Mouse (Mus musculus): ENCODE results near the gene Gm42791. TPM values are rescaled to one million over a fixed set of nuclear protein-coding genes. Genes with fewer than 3 reads are reported as not detected.
A peak's percentile ranks its signal among the peaks of the same experiment; 100 is the strongest.

Gm42791 gene
- total RNA-seq, 1 experiment from 2014 or later = not detected

DNA sequence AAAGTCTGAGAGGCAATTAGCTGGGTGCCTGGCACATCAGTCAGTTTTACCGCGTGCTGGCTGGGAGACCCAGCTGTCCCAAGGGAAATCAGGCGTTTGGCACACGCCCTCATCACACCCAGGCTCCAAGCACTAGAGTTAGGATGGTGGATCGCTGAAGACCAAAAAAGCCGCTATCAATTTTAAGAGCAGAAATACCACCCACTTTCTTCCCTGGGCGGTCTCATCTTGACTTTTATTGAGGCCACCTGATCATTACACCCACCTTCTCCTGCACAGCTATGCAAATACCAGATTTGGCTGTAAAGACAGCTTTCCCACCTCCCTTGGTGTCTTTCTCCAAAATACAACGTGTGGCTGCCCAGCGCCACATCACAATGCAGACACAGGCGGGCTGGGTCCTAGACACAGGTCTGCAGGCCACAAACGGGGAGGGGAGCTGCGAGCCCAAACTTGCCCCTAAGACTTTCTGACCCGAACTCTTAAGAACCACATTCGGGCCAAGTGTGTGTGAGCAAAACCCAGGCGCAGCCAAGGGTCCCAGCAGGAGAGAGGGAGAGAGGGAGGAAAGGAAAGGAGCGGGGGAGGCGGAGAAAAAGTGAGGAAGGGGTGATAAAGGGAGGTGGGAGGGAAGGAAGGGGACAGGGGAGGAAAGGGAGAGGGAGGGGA, 19.8 kb upstream of the Gm42791 start:
- no peak for ATAC-seq (replicated peaks; ENCODE audit: insufficient number of reproducible peaks, low FRiP score, low TSS enrichment, poor library complexity, severe bottlenecking)

DNA sequence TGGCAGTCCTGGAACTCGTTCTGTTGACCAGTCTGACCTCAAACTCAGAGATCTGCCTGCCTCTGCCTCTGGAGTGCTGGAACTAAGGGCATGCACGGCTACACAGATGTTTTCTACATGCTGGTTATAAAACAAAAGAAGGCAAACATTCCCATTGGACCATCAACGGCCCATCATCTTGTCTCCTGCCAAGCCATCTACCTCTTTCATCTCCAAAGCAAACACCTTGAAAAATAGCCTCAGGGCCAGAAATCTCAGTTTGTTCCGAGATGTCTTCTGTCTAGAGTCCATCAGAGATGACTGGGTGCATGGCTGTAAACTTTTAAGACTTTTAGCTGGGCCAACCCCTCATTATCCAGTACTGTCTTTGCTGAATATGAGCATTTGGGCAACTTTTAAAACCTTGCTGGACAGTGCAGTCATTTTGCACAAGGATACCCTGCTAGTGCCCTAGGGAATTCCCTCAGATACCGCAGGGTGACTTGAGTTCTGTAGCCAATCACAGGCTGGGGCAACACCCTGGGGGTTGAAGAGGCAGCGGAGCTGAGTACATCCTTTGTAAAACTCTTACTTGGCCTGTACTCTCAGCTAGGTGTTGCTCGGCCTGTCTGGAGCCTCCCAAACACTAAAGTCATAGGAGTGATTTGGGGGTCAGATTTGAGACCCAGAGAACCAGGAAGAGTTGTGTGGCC, 19.0 kb upstream of the Gm42791 start:
- no peak for ATAC-seq (replicated peaks; ENCODE audit: insufficient number of reproducible peaks, low FRiP score, low TSS enrichment, poor library complexity, severe bottlenecking)

DNA sequence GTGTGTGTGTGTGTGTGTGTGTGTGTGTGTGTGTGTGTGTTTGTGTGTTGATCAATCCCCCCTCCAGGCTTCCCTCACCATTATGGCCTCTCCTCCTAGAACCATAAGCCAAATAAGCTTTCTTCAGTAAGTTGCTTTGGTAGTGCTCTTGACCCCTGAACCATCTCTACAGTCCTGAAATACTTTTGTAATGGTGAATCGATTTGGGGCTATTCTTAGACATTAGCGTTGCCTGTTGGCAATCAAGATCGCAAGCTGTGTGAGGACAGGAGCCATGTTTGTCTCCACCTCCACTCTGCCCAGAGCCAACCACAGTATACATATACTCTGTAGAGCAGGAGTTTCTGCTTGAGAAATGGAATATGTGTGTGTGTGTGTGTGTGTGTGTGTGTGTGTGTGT, 14.2 kb upstream of the Gm42791 start:
- no peak for ATAC-seq (replicated peaks; ENCODE audit: insufficient number of reproducible peaks, low FRiP score, low TSS enrichment, poor library complexity, severe bottlenecking)

DNA sequence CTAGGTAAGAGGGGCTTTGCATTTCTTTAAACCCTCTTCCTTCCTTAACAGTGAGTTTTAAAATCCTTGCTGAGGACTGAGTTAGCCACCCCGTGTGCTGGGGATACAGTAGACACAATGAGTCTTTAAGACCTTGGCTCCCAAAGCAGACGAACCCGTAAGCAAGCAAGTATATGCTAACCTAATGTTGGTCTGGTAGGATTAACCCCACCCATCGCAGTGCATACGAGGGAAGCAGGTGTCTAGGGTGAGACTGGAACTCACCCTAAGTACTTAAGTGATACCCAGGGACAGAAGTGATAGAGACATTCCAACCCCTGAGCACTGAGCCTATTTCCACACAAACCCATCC, 12.3 kb upstream of the Gm42791 start:
- ATAC-seq (replicated peaks; ENCODE audit: insufficient number of reproducible peaks, low FRiP score, low TSS enrichment, poor library complexity, severe bottlenecking) = no peak

DNA sequence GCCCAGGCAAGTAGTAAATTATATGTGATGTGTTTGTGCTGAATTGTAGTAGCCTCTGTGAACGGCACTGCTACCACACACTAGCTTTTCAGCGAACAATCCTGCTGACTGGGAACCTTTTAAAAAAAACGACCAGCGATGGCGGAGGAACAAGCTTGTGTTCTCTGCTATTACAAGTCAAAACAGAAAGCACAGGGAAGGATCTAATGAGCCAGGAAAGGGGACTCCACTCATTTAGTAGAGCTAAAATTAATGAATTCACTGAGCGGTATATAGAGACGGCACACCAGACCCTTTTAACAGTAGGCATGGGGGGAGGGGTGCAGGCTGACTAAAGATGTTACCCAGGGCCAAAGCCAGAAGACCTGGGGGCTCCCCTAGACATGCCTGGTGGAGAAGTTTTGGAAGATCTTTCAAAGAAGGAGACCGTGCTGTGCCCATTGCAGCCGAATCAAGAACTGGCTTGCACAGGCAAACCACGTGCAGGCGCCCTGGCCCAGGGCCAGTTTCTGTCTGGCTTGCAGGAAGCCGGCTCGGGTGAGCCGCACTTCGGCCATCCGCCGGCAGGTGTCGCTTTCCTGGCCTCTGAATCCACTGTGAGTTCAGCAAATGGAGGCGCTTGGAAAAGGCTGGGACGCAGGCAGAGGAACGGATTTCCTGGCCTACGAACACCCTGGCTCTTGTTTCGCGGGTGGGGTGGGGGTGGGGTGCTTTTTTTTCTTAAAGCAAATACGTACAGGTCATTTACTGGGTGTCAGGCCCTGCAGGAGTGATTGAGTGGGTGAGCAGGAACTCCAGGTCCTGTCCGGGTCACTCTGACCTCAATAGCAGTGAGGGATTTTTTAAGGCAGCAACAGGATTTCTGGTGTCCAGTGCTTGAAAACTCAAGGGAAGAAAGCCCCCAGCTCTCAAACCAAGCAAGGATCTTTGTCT, 11.7 kb upstream of the Gm42791 start:
- peak; percentile 85 for ATAC-seq (replicated peaks; ENCODE audit: insufficient number of reproducible peaks, low FRiP score, low TSS enrichment, poor library complexity, severe bottlenecking)

DNA sequence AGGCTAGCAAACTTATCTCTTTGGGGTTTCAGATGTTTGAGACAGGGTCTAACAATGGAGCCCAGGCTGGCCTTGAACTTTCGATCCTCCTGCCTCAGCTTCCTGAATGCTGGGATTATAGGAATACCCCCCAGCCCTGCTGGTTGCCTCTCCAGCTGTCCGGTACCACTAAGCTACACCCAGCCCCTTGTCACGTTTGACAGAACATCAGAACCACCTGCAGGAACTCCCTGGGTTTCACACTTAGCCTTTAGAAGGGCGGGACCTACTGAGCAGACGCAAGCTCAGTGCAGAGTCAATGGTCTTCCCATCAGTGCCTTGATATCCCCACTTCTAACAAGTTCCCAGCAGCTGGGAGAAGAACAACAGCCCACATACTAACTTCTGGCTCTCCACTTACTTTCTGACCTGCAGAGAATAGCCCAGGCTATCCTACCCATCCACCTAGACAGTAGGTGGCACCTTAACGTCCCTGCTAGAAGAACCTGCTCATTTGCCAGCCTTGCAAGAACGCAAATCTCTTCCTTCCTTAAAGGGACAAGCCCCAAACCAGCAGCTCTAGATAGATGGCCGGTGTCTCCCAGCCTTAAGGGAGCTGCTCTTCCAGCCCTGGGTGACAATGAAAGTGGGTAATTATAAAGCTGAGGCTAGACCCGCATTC, 10.9 kb upstream of the Gm42791 start:
- ATAC-seq (replicated peaks; ENCODE audit: insufficient number of reproducible peaks, low FRiP score, low TSS enrichment, poor library complexity, severe bottlenecking) = peak; percentile 28; the same call in 1 of the 2 replicates

DNA sequence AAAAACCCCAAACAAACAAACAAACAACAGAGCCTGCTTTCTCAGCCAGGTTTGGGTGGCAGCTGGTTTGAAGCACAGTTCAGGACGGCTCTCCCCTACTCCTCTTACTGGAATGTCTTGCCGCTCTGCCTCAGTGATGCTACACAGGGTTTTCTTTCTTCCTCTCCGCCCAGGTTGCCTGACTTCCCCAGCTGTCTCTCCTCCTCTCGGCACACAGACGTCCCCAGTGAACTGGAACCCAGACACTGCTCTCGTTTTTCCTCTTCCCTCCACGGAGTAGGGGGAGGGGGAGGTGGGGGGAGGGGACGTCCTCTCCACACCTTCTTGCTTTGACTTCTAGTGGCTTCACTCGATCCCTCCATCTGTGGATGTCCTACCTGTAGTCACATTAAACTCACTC, 10.1 kb upstream of the Gm42791 start:
- 0 out of 2 replicates have a peak, but pooled peaks have one; percentile 15 for ATAC-seq (replicated peaks; ENCODE audit: insufficient number of reproducible peaks, low FRiP score, low TSS enrichment, poor library complexity, severe bottlenecking)

DNA sequence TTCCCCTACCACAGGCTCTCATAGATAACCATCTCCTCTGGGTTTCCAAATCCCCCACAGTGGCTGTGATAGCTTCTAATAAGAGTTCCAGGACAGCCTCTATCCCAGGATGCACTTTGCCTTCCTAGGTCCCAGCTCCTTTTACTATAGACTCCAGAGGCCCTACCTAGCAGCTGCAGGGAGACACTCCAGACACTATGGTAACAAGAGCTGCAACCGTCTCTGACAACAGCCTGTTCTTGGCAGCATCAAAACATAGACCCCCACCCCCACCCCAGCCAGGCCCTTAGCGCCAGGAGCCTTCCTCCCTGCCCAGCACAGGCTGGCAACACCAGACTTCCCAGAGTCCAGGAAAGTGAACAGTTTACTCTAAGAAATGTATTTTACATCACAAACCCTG, 8.2 kb upstream of the Gm42791 start:
- no peak for ATAC-seq (replicated peaks; ENCODE audit: insufficient number of reproducible peaks, low FRiP score, low TSS enrichment, poor library complexity, severe bottlenecking)

DNA sequence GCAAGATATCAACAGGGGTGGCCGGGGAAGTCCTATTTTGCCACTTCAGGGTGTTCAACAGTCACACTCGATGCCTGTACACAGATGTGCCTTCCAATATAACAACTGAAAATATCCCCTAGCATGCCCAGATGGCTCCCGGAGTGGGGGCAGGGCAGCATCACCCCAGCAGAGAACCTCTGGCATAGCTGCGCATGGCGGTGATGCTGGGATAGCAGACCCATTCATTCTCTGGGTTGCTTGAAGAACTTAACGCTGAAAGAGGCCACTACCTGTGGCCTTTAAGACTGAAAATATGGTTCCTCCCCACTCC, 7.8 kb upstream of the Gm42791 start:
- ATAC-seq (replicated peaks; ENCODE audit: insufficient number of reproducible peaks, low FRiP score, low TSS enrichment, poor library complexity, severe bottlenecking) = no peak

DNA sequence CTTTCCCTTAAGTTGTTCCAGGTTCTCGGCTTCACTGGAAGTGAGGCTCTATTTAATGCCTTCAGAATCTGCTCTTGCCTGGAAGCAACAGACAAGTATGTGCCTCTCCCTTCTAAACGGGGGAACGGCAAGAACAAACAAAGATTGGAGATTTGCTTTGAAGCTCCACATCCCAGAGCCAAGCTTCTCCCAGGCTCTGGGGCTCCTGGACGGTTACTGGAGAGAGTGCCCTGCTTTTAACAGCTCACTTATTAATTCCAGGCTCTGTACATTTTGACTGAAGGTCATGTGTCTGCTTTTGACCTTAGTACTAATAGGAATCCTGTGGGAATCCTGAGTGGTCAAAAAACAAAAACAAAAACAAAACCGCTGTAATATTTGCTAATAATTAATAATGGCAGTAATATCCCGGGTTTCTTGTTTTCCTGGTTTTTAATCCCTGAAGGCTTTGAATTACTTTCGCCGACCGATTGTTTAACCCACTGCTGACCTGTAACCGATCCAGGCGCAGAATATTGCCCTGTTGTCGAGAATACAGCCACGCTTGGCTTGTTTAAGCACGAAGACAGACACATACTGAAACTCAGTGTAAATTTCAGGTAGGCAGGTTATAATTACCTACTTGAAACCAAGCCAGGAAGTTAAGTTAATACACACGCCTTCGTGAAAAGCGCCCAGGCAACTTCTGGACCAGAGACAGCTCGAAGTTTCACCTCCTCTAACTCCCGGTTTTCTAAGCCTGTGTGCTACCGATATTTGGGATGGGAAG, 7.3 kb upstream of the Gm42791 start:
- ATAC-seq (replicated peaks; ENCODE audit: insufficient number of reproducible peaks, low FRiP score, low TSS enrichment, poor library complexity, severe bottlenecking) = no peak

DNA sequence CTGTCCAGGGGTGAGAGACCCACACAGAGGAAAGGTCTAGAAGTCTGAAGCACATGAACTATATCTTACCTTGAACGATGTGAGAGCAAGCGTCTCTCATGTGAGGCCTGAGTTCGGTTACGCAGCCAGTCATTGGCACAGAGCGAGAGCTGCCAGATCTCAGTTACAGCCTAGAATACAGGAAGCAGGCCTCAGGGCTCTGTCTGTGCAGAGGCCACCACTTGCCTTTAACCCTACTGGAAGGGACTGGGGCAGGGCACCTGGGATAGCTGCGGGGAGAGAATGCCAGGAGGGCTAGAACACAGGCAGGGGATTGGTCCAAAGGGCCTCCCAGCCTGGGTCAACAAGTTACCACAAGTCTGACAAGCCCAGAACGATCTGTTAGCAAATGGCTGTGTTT, 4.9 kb upstream of the Gm42791 start:
- no peak for ATAC-seq (replicated peaks; ENCODE audit: insufficient number of reproducible peaks, low FRiP score, low TSS enrichment, poor library complexity, severe bottlenecking)

DNA sequence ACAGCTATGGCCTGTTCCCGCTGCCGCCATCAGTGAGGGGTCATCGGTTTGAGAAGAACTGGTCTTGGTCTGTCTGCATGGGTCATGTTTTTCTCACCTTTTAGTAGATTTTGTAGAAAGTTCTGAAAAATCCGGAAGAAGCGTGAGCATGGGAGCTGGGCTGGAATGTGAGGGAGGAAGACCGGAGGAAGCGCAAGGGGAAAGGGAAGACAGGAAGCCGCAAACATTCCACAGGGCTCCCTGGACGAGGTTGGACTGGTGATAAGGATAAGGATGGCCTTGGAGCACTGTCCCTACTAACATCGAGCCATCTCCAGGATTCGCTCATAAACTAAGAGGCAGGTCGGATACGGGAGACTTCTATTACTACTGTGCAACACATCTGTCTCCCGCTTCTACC, 3.6 kb upstream of the Gm42791 start:
- ATAC-seq (replicated peaks; ENCODE audit: insufficient number of reproducible peaks, low FRiP score, low TSS enrichment, poor library complexity, severe bottlenecking) = no peak

DNA sequence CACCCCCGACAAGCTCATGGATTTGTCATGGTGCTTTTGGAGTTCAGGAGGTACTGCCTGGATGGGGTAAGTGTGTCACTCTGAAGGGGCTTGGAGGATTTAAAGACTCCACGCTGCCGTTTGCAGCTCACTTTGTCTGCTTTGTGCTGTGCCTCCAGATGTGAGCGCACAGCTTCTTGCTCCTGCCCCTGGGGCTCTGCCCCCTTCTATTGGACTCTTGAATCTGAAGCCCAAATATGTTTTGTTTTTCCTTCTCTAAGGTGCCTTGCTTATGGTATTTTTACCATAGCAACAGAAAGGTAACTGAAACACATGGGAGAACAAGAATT, 1.7 kb upstream of the Gm42791 start:
- no peak for ATAC-seq (replicated peaks; ENCODE audit: insufficient number of reproducible peaks, low FRiP score, low TSS enrichment, poor library complexity, severe bottlenecking)

DNA sequence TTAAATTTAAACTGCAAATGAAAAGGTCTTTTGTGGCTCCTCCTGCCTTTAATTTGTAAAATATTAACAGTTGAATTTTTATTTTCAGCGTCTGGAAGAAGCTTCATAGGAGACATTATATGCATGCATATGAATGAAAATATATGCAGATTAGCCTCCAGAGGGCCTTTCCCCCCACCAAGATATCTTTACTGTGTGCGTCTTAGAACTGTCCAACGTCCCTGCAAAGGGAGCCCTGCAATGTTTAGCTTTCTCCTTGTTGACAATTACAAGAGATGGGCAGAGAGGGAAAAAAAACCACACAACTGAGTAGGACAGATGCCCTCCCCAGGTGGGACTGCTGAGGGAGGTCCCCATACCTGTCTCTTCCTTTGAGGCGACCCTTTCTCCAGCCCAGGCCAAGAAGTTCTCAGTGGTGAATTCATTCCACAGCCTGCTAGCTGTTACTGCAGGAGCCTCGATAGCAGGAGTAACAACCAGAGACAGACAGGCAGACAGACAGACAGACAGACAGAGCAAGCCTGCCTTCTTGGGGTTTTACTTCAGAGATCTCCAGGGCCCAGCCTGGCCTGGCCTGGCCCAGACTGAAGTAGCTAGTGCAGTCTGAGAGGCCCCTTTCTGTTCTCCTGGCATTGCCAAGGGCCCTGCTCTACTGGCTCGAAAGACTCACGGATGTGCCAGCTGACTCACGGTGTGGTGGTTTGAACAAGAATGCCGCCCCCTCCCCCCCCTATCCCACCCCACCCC, 1.2 kb upstream of the Gm42791 start:
- ATAC-seq (replicated peaks; ENCODE audit: insufficient number of reproducible peaks, low FRiP score, low TSS enrichment, poor library complexity, severe bottlenecking) = no peak

DNA sequence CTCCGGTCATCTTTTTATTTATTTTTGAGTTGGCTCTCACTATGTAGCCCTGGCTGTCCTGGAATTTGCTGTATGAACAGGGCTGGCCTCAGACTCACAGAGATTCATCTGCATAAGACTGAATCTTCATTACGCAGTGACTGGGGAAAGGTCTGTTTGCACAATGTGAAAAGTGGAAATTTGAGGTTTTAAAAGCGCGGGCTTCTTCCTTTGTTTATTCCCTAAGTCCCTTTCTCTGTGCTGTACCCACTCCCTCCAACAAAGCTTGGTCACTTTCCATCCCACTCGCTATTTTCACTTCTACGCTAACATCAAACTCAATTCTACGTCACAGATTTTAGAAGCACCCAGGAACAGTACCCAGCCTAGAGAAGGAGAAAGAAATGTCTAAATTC, 639 bp downstream of the Gm42791 start:
- ATAC-seq (replicated peaks; ENCODE audit: insufficient number of reproducible peaks, low FRiP score, low TSS enrichment, poor library complexity, severe bottlenecking) = no peak

DNA sequence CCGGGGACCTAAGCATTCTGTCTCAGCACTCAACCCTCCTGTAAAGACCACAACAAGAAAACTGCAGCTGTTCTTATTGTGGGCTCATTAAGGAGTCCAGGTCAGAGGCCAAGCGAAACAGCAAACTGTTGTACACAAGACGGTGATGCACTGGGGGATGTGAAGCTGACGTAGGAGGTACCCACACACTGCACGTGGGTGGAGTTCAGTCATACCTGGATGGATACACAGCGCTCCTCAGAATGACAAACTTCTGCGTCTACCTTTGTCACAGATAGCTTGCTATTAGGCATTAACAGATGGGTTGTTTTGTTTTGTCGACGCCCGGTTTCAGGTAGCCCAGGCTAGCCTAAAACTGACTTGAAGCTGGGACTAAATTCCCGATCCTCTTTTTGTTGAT, 2.3 kb downstream of the Gm42791 start:
- ATAC-seq (replicated peaks; ENCODE audit: insufficient number of reproducible peaks, low FRiP score, low TSS enrichment, poor library complexity, severe bottlenecking) = no peak

DNA sequence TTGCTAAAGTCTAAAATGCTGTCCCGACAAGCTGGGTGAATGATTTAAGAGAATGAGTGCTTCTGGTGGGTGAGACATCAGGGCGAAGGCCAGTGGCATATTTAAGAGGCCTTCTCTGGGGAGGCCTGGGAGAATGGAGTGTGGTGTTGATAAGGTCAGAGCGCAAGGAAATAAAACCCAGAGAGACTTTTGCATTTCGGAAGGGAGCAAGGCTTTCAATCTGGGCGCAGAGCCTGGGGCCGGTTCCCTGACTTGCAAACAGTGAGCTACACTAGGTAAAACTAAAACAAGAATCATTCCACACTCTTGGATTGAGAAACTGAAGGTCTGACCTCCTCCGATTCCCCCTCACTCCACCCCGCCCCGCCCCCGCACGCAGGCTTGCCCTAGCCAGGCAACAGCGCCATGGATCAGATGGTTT, 4.0 kb downstream of the Gm42791 start:
- no peak for ATAC-seq (replicated peaks; ENCODE audit: insufficient number of reproducible peaks, low FRiP score, low TSS enrichment, poor library complexity, severe bottlenecking)

DNA sequence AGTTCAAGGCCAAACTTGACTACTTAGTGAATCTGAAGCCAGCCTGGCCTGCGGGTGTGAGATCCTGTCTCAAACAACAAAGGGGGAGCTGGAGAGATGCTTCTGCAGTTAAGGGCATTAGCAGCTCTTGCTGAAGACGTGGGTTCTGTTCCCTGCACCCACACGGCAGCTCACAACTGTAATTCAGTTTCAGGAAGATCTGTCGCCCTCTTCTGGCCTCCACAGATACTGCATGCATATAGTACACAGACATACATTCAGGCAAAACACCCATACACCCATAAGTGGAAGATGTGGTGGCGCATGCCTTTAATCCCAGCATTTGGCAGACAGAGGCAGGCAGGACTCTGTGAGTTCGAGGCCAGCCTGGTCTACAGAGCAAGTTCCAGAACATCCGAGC, 5.5 kb downstream of the Gm42791 start:
- ATAC-seq (replicated peaks; ENCODE audit: insufficient number of reproducible peaks, low FRiP score, low TSS enrichment, poor library complexity, severe bottlenecking) = 0 out of 2 replicates have a peak, but pooled peaks have one; percentile 50

Data from monocyte, adult 5-6 weeks (primary cell).